Mouse (Mus musculus) olfactory bulb, adult 2 months (tissue): ENCODE measurements around the gene H2-M2. TPM values are rescaled to one million over a fixed set of nuclear protein-coding genes. Genes with fewer than 3 reads are reported as not detected.
"Not testable (repeated sequence)": the region's sequence is repeated elsewhere in the genome, so short reads cannot be mapped to it uniquely, and the experiment has no call there.

Source experiments
- H3K27ac ChIP-seq: fragments of 200-500 bp; 2 replicates; pipeline ENCODE4 v1.5.1; 2012; ENCODE audit warnings: low read depth, low read length; ENCODE audit not compliant: insufficient read depth
- H3K4me1 ChIP-seq: fragments of 200-500 bp; 2 replicates; pipeline ENCODE4 v1.6.1; 2012; ENCODE audit warnings: low read length; ENCODE audit not compliant: control insufficient read depth, insufficient read depth
- H3K4me3 ChIP-seq: fragments of 200-500 bp; 2 replicates; pipeline ENCODE4 v1.5.1; 2012; ENCODE audit warnings: mild to moderate bottlenecking, low read depth, low read length, moderate library complexity; ENCODE audit not compliant: insufficient read depth
- CTCF ChIP-seq: fragments of 200-500 bp; IDR thresholded peaks from 2 replicates; pipeline ENCODE4 v1.5.1; 2012; ENCODE audit warnings: low read depth, mild to moderate bottlenecking, low read length, moderate library complexity; ENCODE audit not compliant: insufficient read depth
- POLR2A ChIP-seq: fragments of 200-500 bp; IDR thresholded peaks from 2 replicates; pipeline ENCODE4 v1.6.1; 2012; ENCODE audit warnings: mild to moderate bottlenecking, low read depth, low read length, moderate library complexity; ENCODE audit not compliant: insufficient read depth
- WGBS: fragments of 180-500 bp; shearing (Covaris S2); methylation state at CpG from one replicate; pipeline ENCODE4 v1.1.7; 2018; 5-methylcytosine and 5-hydroxymethylcytosine counted together
- polyA plus RNA-seq: library from polyadenylated mRNA; stranded (reverse); fragments of >200 nt; gene quantifications from 2 replicates; pipeline ENCODE4 v1.2.4, GENCODE M21; 2012; ENCODE audit warnings: low replicate concordance; ENCODE audit not compliant: missing spikeins, insufficient read depth, insufficient read length

Gene H2-M2
- not detected in 2 replicates for polyA plus RNA-seq

DNA sequence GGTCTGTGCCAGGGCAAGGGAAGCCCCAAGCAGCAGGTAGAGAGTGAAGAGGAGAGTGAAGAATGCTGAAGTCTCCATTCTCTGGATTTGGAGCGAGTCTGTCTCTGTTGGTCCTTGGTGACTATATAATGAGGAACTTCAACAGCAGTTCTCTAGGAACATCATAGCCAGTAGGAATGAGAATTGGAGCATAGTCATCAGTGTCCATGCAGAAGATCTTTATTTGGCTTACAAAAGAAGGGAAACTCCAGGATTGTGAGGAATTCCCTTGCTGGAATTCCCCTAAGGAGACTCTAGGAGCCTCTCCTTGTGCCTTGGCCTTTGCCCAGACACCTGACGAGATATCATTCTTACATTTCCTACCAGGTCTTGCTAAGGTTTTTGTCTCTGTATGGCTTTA lies at the start of gene H2-M2:
Gene H2-M2 (minus strand): TSS at position 101 of the 400 bp plus-strand sequence.
- Histone ChIP-seq H3K4me1 (no peaks in the 10 kb centered on the region), H3K4me3 (no peak within 1 kb of the TSS), H3K27ac (no peak within 1 kb of the TSS)
- TF ChIP-seq CTCF (no peak), POLR2A (no peak)
- WGBS = 77% methylated on average over 2 of the region's 2 CpGs

DNA sequence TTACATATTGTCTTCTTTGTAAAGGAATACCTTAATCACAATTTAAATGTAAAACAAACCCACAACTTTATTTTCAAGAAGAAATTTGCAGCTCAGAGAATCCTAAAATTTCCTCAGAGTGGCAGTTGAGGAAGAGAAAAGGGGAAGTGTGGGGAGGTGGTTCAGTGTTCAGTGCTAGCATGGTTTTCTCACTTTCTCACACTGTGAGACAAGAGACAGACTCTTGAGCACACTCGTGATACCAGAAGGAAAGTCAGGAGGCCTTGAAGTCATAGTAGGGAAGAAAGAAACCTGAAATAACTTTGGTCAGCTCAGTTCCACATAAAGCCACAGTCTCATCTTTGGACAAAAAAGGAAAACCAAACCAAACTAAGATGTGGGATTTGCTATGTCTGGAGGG lies 42.1 kb upstream of the H2-M2 start:
- not testable (repeated sequence) for H3K27ac ChIP-seq, H3K4me1 ChIP-seq, H3K4me3 ChIP-seq
- WGBS = 73% methylated on average over 1 of the region's 1 CpGs

- H3K4me3 ChIP-seq, H3K4me1 ChIP-seq, H3K27ac ChIP-seq: not testable (repeated sequence)
Measured at GRCm38 (mm10) chr17:37524612-37525011, 41.3 kb upstream of the H2-M2 start.

GRCm38 (mm10) chr17:37507730-37508129 lies 24.4 kb upstream of the H2-M2 start, which contains the start of gene Olfr111:
Gene Olfr111 (plus strand): TSS chr17:37508030.
- H3K4me1 ChIP-seq = no peaks in the 10 kb centered on the region
- no peak for TF ChIP-seq CTCF
- TF ChIP-seq POLR2A = no peak
- H3K4me3 ChIP-seq = no peak within 1 kb of the TSS
- H3K27ac ChIP-seq = no peak within 1 kb of the TSS
- 91% methylated on average over 4 of the region's 4 CpGs for WGBS

DNA sequence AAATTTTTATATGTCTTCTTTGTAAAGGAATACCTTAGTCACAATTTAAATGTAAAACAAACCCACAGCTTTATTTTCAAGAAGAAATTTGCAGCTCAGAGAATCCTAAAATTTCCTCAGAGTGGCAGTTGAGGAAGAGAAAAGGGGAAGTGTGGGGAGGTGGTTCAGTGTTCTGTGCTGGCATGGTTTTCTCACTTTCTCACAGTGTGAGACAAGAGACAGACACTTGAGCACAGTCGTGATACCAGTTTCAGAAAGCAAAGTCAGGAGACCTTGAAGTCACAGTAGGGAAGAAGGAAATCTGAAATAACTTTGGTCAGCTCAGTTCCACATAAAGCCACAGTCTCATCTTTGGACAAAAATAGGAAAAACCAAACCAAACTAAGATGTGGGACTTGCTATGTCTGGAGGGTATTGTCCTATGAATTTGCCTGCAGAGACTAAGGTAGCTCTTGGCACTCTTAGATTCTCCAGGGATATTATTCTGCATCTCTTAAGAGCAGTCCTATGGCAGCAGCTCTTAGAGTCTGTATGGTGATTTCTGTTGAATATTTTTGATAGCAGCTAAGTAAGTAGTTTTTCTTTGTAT lies 8.7 kb upstream of the H2-M2 start, which contains the start of gene Olfr110:
Gene Olfr110 (plus strand): TSS at position 539 of the 589 bp plus-strand sequence.
- Histone ChIP-seq H3K27ac (no peak within 1 kb of the TSS), H3K4me1 (no peaks in the 10 kb centered on the region), H3K4me3 (no peak within 1 kb of the TSS)
- TF ChIP-seq POLR2A (no peak), CTCF (no peak)
- WGBS = 67% methylated on average over 1 of the region's 1 CpGs

DNA sequence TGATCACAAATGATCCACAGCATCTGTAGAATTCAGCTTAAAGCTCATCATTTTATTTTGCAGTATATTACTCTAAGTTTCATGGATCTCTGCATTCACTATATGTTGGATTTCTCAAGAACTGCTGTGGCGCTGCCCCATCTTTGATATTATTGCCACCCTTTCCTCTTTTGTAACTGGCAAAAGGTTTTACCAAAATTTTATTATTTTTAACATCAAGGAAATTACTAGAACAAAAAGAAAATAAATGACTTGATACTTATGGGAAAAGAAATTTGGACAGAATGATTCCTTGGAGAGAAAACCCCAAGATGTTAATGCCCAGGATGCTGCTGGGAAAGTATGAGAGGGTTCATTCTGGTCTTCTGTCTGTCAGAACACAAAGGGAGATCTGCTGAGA lies 24.7 kb downstream of the H2-M2 start, which contains the start of gene Olfr109:
Gene Olfr109 (plus strand): TSS at position 301 of the 400 bp plus-strand sequence.
- Histone ChIP-seq H3K27ac (no peak within 1 kb of the TSS), H3K4me1 (no peaks in the 10 kb centered on the region), H3K4me3 (no peak within 1 kb of the TSS)
- TF ChIP-seq CTCF (no peak), POLR2A (no peak)
- 94% methylated on average over 1 of the region's 1 CpGs for WGBS

- WGBS = 70% methylated on average over 1 of the region's 1 CpGs
- Histone ChIP-seq H3K4me1 (no peaks in the 10 kb centered on the region), H3K4me3 (no peak within 1 kb of the TSS), H3K27ac (no peak within 1 kb of the TSS)
- TF ChIP-seq POLR2A (no peak), CTCF (no peak)
Measured at GRCm38 (mm10) chr17:37445180-37445579, 38.2 kb downstream of the H2-M2 start, which contains the start of gene Olfr108. Gene Olfr108 (plus strand): TSS chr17:37445480.

Other genes with a start within 250 kb of the H2-M2 start
- gene Olfr97, start 246.2 kb downstream of the H2-M2 start, polyA plus RNA-seq = not detected in 2 replicates
- not detected in 2 replicates for gene Olfr98, start 219.8 kb downstream of the H2-M2 start, polyA plus RNA-seq
- not detected in 2 replicates for gene H2-M3, start 213.3 kb downstream of the H2-M2 start, polyA plus RNA-seq
- gene Olfr99, start 200.1 kb downstream of the H2-M2 start, polyA plus RNA-seq = not detected in 2 replicates
- gene Olfr101, start 179.2 kb downstream of the H2-M2 start, polyA plus RNA-seq = not detected in 2 replicates
- gene Olfr102, start 166.5 kb downstream of the H2-M2 start, polyA plus RNA-seq = not detected in 2 replicates
- gene Olfr103, start 143.9 kb downstream of the H2-M2 start, polyA plus RNA-seq = not detected in 2 replicates
- not detected in 2 replicates for gene Olfr104-ps, start 124.0 kb downstream of the H2-M2 start, polyA plus RNA-seq
- gene Olfr105-ps, start 104.5 kb downstream of the H2-M2 start, polyA plus RNA-seq = not detected in 2 replicates
- not detected in 2 replicates for gene Olfr106-ps, start 93.2 kb downstream of the H2-M2 start, polyA plus RNA-seq
- not detected in 2 replicates for gene Olfr107, start 84.3 kb downstream of the H2-M2 start, polyA plus RNA-seq
- not detected in 2 replicates for gene Olfr108, start 38.1 kb downstream of the H2-M2 start, polyA plus RNA-seq
- not detected in 2 replicates for gene Olfr109, start 24.6 kb downstream of the H2-M2 start, polyA plus RNA-seq
- gene Olfr110, start 8.9 kb upstream of the H2-M2 start, polyA plus RNA-seq = not detected in 2 replicates
- gene Olfr111, start 24.5 kb upstream of the H2-M2 start, polyA plus RNA-seq = not detected in 2 replicates
- not detected in 2 replicates for gene Olfr112, start 85.9 kb upstream of the H2-M2 start, polyA plus RNA-seq
- gene Olfr113, start 94.1 kb upstream of the H2-M2 start, polyA plus RNA-seq = not detected in 2 replicates
- gene Olfr114, start 109.2 kb upstream of the H2-M2 start, polyA plus RNA-seq = not detected in 2 replicates
- gene Olfr115, start 143.6 kb upstream of the H2-M2 start, polyA plus RNA-seq = not detected in 2 replicates
- gene Olfr116, start 143.6 kb upstream of the H2-M2 start, polyA plus RNA-seq = not detected in 2 replicates
- gene Olfr117, start 180.2 kb upstream of the H2-M2 start, polyA plus RNA-seq = not detected in 2 replicates
- not detected in 2 replicates for gene Olfr118, start 183.4 kb upstream of the H2-M2 start, polyA plus RNA-seq
- not detected in 2 replicates for gene Olfr119, start 213.0 kb upstream of the H2-M2 start, polyA plus RNA-seq
- not detected in 2 replicates for gene Olfr120, start 238.3 kb upstream of the H2-M2 start, polyA plus RNA-seq